Mouse (Mus musculus) retina, embryonic 14.5 days (tissue): ENCODE measurements around the gene Ppp1ca.

Experiments
- DNase-seq: peaks from one replicate; pipeline ENCODE4 v3.0.0-alpha.2; 2015; ENCODE audit warnings: low spot score

Gene Ppp1ca

DNA sequence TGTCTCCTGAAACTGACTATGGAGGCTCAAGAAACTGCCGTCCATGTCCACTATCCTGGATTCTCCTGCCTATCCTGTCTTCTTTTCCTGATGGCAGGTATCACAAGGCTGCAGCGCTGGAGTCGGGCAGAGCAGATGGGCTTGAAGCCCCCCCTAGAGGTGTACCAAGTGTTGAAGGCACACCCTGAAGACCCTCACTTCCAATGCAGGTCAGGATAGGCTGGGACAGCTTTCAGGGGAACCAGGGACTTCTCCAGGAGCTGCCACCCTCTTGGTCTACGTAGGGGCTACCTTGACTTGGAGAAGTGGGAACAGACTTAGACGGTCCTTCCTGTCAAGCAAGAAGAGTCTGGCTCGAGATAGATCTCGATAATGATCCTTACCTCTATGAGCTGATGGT lies 40.8 kb downstream of the Ppp1ca start:
- DNase-seq, result no peak

DNA sequence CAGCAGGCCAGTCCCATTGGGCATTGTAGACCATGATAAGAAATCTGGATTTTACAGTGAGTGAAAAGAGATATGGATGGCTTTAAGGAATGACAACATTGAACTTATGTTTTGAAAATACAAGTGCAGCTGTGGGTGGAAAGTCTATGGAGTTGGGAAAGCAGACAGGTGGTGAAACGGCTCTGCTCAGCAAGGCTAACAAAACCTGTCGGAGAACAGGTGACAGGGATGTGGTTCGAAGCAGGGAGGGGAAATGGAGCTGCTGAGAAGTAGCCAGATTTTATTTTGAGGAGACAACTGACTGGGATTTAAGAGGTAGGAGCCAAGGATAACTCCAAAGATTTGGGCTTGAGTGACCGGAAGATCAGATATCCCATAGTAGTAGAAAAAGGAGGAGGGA lies 42.7 kb downstream of the Ppp1ca start:
- no peak for DNase-seq

GRCm38 (mm10) chr19:4240247-4240668 lies 48.4 kb downstream of the Ppp1ca start:
- DNase-seq, result no peak

DNA sequence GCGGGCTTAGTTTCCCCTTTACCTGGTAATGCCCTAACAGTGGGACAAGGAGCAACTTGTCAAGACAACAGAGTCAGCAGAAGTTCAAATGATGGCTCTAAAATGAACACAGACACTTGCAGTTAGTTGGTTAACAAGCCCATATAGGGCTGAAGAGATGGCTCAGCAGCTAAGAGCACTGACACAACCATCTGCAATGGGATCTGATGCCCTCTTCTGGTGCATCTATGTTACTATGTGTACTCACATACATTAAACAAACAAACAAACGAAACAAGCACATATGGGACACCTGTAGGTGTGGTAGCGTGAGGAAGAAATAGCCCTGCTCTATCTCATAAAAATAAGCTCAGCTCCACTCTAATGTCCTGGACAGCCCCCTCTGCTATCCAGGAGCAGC lies 50.6 kb downstream of the Ppp1ca start:
- no peak for DNase-seq

DNA sequence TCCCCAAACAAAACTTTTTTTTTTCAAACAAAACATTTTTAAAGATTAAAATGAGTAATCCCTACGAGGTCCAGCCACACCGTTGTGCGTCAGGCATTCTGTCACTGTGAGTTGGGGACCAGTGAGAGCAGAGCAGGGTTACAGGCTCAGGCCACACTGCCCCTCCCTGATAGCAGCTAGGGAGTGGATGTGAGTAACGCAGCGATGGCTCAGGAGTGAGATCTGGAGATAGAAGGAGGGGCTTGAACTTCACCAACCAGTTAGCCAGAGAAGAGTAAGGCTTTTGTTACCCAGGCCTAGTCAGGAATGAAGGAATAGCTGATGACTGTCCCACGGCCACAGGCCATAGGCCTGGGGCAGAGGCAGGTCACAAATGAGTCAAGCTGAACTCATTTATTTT lies 52.9 kb downstream of the Ppp1ca start:
- DNase-seq, result no peak
